Mouse (Mus musculus): ENCODE measurements around the gene Irf7.

The Irf7 gene

DNA sequence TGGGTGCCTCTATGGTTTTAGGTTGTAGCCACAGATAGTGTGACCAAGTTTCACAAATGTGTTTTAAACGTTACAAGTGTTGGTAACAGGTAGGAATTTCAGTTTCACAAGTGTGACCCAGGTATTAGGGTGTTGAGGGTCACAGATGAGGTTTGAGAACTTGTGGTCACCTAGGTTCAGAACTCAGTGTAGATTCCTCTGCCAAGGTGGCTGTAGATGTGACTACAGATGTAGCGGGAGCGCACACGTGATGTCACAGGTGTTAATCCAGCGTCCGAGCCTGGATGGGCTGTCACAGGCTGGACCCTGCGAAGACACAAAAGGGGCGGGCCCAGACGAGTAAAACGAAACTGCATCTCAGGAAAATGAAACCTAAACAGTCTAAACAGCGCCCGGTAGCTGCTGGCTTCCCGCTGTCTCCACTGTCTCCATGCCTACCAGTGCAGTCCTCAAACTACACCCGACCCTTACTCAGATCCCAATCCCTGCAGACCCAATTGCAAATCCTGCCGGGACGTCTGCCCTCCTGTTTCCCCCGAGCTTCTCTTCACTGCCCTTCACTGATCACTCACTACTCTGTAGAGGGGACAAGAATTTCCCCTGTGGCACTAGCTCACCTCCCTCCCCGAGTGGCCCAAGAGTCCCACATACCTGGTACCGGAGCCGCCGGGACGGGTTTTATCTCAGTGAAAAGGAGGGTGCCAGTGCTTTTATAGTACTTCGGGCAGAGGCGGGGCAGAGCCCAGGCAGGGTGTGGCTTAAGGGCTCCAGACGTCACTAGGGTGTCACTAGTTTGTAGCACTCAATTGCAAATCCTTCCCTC, at the start of gene Irf7:
TSS of gene Irf7 (minus strand) at position 743 of the 823 bp plus-strand sequence.
- no peak for DNase-seq (ENCODE audit: low spot score in 2 of 2)

DNA sequence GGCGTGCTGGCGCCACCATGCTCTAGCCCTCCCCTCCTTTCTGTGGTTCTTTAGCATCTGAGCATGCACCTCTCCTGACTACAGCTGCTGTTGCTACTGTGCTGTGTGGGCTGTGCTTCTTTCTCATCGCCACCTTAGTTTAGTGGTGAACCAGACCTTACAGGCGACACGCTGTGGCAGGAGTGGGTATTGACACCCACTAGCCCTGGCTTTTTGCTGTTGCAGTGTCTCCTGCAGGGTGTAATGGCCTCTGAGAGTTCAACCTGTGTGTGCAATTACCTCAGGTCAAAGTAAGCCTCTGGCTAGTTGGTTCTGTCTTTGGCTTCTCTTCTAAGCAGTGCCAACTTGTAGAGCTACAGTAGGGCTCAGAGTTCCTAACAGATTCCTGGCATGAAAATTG, 49.7 kb upstream of the Irf7 start:
- no peak for DNase-seq (ENCODE audit: low spot score in 2 of 2)

- DNase-seq (ENCODE audit: low spot score in 2 of 2) = no peak
Observed at GRCm38 (mm10) chr7:141315076-141315475, 48.8 kb upstream of the Irf7 start.

GRCm38 (mm10) chr7:141314416-141314815, 48.1 kb upstream of the Irf7 start:
- no peak for DNase-seq (ENCODE audit: low spot score in 2 of 2)

DNA sequence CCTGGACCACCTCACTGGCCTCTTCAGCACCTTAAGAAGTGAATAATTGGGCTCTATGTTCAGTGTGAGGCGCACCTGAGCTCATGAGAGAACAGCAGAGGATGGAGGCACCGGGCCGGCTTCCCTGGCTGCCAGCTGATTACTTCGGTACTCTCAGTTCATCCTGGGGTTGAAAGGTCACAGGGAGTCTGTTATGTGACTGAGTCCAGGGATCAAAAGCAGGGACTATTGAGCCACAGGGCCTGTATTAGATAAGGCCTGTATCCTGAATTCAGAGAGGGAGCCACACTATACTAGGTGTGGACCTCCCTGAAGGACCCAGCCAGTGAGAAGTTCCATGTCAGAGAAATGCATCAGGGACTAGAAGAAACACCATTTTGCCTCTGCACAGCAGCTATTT, 38.3 kb upstream of the Irf7 start:
- DNase-seq (ENCODE audit: low spot score in 2 of 2) = no peak

DNA sequence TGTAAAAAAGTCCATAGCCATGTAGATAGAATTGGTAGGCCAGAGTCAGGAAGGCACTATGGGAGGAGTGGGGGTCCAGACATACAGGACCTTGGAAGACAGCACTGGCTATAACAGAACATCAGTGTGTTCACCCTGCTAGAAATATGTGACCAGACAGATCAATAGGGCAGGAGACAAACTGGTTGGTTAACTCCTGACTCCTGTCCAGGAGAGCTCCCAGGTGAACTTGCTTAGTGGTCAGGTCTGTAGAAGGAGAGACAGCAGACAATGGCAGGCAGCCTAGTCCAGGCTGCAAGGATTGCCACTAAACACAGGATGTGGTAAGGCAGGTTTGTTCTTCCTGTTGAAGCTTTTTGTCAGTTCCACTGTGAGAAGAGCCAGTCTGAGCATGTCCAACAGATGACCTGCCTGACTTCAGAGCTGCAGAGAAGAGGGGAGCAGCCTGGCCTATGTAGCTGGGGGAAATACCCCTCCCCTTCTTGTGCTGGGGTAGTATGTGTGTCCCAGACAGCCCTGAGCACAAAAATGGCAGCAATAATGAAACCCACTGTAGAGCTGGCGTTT, 36.5 kb upstream of the Irf7 start:
- DNase-seq (ENCODE audit: low spot score in 2 of 2) = no peak

DNA sequence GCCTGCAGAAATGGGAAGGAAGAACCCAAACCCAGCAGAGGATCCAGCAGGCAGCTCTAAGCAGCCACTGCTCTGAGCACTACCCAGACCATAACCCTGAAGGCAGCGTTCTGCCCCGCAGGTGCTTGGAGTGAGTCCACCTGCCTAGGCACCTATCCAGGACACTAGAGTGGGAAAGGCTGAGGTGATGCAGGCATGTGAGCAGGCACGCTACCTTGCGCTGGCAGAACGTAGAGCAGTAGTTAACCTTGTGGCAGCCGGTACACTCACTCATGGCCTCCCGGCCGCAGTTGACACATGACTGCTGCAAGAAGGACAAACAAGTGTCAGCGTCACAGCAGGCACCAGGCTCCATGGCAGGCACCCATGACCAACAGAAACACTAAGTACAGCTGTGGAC, 35.1 kb upstream of the Irf7 start:
- no peak for DNase-seq (ENCODE audit: low spot score in 2 of 2)

- DNase-seq (ENCODE audit: low spot score in 2 of 2) = no peak
Observed at GRCm38 (mm10) chr7:141299175-141299574, 32.9 kb upstream of the Irf7 start.

DNA sequence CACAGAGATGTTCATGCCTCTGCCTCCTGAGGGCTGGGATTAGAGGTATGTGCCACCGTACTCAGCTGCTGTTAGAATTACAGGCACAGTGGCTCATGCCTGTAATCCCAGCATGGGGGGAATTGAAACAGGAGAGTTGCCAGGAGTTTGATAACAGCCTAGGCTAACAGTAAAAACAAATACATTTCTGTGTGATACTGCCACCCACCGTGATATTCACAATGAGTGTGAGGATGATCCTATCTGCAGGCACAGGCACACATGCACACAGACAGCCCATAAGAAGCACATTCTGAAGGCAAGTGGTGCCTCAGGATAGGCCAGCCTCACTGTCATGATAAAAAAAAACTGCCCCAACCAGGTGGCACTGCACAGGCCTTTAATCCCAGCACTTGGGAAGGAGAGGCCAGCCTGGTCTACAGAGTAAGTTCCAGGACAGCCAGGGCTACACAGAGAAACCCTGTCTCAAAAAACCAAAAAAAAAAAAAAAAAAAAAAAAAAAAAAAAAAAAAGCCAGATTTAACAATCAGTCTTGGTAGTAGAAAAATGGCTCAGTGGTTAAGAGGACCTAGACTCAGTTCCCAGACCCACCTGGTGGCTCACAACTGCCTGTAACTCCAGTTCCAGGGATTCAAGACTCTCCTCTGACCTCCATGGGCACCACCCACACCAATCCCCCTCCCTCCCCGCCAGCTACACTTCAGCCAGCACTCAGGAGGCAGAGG, 31.8 kb upstream of the Irf7 start:
- DNase-seq (ENCODE audit: low spot score in 2 of 2) = no peak

GRCm38 (mm10) chr7:141294479-141294878, 28.2 kb upstream of the Irf7 start:
- no peak for DNase-seq (ENCODE audit: low spot score in 2 of 2)

- DNase-seq (ENCODE audit: low spot score in 2 of 2) = no peak
Observed at GRCm38 (mm10) chr7:141293852-141294471, 27.7 kb upstream of the Irf7 start.

DNA sequence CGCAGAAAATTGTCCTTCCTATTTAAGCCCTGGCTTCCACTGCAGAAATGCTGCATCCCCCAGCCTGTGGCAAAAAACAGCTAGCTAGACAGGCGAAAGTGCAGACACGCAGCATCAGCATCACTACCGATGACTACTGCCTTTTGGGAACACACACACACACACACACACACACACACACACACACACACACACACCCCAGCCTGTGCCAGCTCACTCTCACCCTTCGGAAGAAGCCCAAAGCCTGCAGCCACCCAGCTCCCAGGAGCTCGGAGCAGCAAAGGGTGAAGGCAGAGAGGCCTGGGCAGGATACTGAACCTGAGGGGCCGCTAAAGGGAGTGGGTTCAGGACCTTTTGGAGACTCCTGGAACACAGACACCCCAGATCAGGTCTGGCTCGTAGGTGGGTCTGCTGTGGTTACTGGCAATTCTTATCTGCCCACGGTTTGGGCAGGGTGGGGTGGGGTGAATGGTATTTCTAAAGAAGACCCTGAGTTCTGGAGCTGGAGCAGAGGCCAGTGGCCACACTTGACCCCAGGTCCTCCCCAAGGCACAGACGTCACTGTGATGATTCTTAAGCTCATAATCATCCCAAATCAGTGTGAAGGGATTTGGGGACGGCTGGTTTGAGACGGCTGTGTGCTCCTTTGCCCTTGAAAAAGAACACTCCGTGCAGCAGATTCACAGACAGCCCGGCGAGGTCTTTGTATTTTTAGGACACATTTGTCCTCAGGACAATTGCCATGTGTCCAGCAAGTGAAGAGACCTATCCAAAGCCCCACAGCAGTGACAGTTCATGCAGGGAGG, 26.5 kb upstream of the Irf7 start:
- no peak for DNase-seq (ENCODE audit: low spot score in 2 of 2)

DNA sequence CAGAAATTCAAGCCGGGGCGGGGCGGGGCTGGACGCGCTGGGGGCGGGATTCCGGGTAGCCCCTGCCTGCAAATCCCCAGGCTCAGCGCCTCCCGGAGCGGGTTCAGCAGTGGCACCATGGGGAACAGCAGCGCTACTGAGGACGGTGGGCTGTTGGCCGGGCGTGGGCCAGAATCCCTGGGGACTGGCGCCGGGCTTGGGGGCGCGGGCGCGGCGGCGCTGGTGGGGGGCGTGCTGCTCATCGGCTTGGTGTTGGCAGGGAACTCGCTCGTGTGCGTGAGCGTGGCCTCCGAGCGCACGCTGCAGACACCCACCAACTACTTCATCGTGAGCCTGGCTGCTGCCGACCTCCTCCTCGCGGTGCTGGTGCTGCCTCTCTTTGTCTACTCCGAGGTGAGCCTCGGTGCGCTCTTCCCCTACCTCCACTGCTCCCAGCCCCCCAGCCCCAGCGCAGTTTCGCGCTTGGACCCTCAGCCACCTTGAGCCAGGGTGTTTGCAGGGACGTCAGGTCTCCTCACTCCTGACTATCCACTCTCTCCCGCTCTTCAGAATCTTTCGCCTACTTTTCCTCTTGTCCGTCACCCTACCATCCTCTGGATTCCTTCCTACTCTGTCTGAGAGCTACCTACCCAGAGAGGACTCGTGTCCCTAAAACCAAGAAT, 25.8 kb upstream of the Irf7 start, which contains the start of gene Drd4:
TSS of gene Drd4 (plus strand) at position 86 of the 662 bp plus-strand sequence.
- DNase-seq (ENCODE audit: low spot score in 2 of 2) = no peak

- DNase-seq (ENCODE audit: low spot score in 2 of 2) = no peak
Observed at GRCm38 (mm10) chr7:141288042-141288441, 21.8 kb upstream of the Irf7 start.

GRCm38 (mm10) chr7:141282756-141283155, 16.5 kb upstream of the Irf7 start:
- DNase-seq (ENCODE audit: low spot score in 2 of 2) = no peak

DNA sequence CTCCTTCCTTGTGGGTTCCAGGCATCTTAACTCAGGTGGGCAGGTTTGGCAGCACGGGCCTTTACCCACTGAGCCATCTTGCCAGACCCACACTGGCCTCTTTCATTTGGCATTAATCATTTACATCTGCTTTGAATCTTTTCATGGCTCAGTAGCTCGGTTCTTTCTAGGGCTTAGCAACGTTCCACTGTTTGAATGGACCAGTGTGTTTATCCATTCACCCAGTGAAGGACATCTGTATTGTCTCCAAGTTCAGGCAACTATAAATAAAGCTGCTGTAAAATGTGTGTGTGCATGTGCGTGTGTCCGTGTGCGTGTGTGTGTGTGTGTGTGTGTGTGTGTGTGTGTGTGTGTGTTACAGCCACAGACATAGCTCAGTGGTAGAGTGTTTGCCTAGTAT, 15.2 kb upstream of the Irf7 start:
- no peak for DNase-seq (ENCODE audit: low spot score in 2 of 2)

GRCm38 (mm10) chr7:141278766-141279590, 12.7 kb upstream of the Irf7 start, which contains the start of gene Sct:
TSS of gene Sct (minus strand) at chr7:141279133.
- DNase-seq (ENCODE audit: low spot score in 2 of 2) = no peak

DNA sequence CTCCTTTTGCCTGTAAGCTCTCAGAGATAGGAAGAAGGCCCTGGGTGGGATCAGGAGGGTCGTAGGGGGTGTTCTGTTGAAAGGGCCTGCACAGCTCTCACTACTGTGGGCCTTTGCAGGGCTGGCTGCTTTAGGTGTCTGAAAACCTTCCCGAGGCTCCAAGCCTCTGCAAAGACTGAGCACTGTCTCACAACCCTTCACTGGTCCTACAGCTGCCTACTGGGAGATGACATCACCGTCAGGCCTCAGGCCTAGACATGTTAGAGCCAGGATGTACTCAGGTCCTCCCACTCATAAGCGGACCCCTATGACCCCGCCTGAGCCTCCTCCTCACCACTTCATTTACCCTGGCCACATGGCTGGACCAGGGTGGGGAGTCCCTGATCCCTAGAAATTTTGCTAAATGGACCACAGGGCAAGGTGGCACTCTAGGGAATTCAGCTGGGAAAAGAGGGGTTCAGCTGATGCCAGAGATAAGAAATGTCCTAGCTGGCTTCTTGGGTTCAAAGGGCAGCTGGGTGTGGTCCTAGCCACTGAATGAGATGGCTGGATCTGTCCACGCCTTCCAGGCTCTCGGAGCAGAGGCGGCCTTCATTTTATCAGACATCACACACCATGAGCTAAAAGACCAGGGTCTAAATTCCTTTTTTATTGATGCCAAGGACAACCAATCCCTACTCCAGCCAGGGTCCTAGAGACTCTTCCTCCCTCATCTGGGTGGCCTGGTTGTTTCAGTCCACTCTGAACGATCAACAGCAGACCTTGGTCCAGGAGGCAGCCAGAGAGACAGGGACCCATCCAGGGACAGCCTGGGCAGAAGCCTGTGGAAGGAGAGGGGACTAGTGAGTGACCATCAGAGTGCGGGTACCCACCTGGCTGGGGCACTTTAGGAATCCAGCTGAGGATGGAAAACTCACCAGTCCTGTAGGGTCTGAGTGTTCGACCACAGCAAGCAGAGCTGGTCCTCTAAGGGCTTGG, 11.7 kb upstream of the Irf7 start:
- no peak for DNase-seq (ENCODE audit: low spot score in 2 of 2)

DNA sequence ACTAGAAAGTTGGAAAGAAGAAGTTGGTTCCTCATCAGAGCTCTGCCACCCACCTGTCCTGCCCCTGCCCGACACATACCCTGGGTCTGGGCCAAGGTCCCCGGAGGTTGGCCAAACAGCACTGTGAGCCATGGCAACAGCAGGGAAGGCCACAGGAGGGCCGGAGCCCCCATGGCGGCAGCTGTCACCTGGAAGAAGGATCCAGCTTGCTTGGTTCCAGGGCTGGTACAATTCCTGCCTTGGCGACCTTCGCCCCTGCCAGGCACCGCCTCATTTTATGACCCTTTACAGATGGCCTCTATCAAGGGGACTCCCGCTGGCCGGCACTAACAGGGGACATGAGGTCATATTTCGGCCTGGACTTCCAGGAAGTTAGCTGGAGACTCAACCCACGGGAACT, 10.3 kb upstream of the Irf7 start, which contains the start of gene Cdhr5:
TSS of gene Cdhr5 (minus strand) at position 241 of the 400 bp plus-strand sequence.
- DNase-seq (ENCODE audit: low spot score in 2 of 2) = no peak

Data from frontal cortex, postnatal 10 days (tissue).